Comparison of ENCODE assay signal across 11 mouse cellular contexts in genomic region chr9:14233702-14234373, GRCm38 (mm10). TPM values are rescaled to one million over a fixed set of nuclear protein-coding genes. Genes with fewer than 3 reads are reported as not detected.
DNase-seq lines count a peak whose midpoint lies in the region; ATAC-seq lines count a peak whose summit lies in the region.
"Had no signal": no experiment of that assay in that cellular context is flagged by ENCODE, and none has a peak within 500 bp of the region (broad histone marks: within the 10 kb centered on the region; RNA-seq: fewer than 3 reads in every experiment).

No protein-coding gene starts in this region.

- no peaks in the 10 kb centered on the region for H3K27me3 ChIP-seq in forebrain, embryonic 11.5 days (ENCODE audit: control insufficient read depth, insufficient read depth, low read length)
- no peaks in the 10 kb centered on the region for H3K27me3 ChIP-seq in forebrain, embryonic 15.5 days
- no peaks in the 10 kb centered on the region for H3K27me3 ChIP-seq in intestine, embryonic 15.5 days (replicated peaks)
- no peaks in the 10 kb centered on the region for H3K27me3 ChIP-seq in limb, embryonic 13.5 days

- H3K4me3 ChIP-seq in forebrain, embryonic 11.5 days (ENCODE audit: low read depth, low read length) = no peak overlapping the region
- H3K4me3 ChIP-seq in forebrain, embryonic 15.5 days = no peak overlapping the region
- H3K4me3 ChIP-seq in intestine, embryonic 15.5 days (replicated peaks) = no peak overlapping the region
- H3K4me3 ChIP-seq in limb, embryonic 13.5 days = no peak overlapping the region

- WGBS in forebrain, embryonic 11.5 days = 42% methylated on average over 7 of the region's 7 CpGs
- 43% methylated on average over 7 of the region's 7 CpGs for WGBS in forebrain, embryonic 15.5 days
- WGBS in intestine, embryonic 15.5 days = 27% methylated on average over 7 of the region's 7 CpGs
- 34% methylated on average over 7 of the region's 7 CpGs for WGBS in limb, embryonic 13.5 days

- H3K9ac ChIP-seq in forebrain, embryonic 11.5 days (ENCODE audit: low read length) = no peak overlapping the region
- no peak overlapping the region for H3K9ac ChIP-seq in forebrain, embryonic 15.5 days (replicated peaks)
- H3K9ac ChIP-seq in intestine, embryonic 15.5 days = no peak overlapping the region
- 0 out of 2 replicates have a peak overlapping the region, but pooled peaks have one; percentile 8 for H3K9ac ChIP-seq in limb, embryonic 13.5 days

- no peak overlapping the region for H3K27ac ChIP-seq in forebrain, embryonic 11.5 days (ENCODE audit: low read depth, low read length)
- no peak overlapping the region for H3K27ac ChIP-seq in forebrain, embryonic 15.5 days (replicated peaks)
- peak overlapping the region; percentile 71 for H3K27ac ChIP-seq in intestine, embryonic 15.5 days
- no peak overlapping the region for H3K27ac ChIP-seq in limb, embryonic 13.5 days
- H3K27ac ChIP-seq: macrophage had no signal

- H3K4me1 ChIP-seq in forebrain, embryonic 11.5 days (replicated peaks; ENCODE audit: control insufficient read depth, insufficient read depth, low read length) = no peaks in the 10 kb centered on the region
- no peaks in the 10 kb centered on the region for H3K4me1 ChIP-seq in forebrain, embryonic 15.5 days
- H3K4me1 ChIP-seq in intestine, embryonic 15.5 days (replicated peaks) = peaks cover 14% of the 10 kb centered on the region; the same call in 1 of the 2 replicates
- peaks cover 10% of the 10 kb centered on the region for H3K4me1 ChIP-seq in limb, embryonic 13.5 days

- no peaks in the 10 kb centered on the region for H3K36me3 ChIP-seq in forebrain, embryonic 11.5 days (ENCODE audit: control insufficient read depth, insufficient read depth, low read length)
- no peaks in the 10 kb centered on the region for H3K36me3 ChIP-seq in forebrain, embryonic 15.5 days
- no peaks in the 10 kb centered on the region for H3K36me3 ChIP-seq in intestine, embryonic 15.5 days
- H3K36me3 ChIP-seq in limb, embryonic 13.5 days = no peaks in the 10 kb centered on the region

- no peak for DNase-seq in forebrain, embryonic 11.5 days (ENCODE audit: low spot score)
- peak; percentile 38 for DNase-seq in naive thymus-derived CD4-positive, alpha-beta T cell, adult 2 months (ENCODE audit: low read depth)
- no peak for DNase-seq in heart, adult 9 months (ENCODE audit: low spot score in 2 of 2)
- DNase-seq in urinary bladder, postnatal 4 days (ENCODE audit: low spot score in 2 of 2) = no peak
- no peak for DNase-seq in gastrocnemius, adult 8-10 months (ENCODE audit: low spot score in 2 of 2)
- DNase-seq: cerebellum, adult 8-10 months; right cerebral cortex, adult 18-20 months had no signal

- H3K9me3 ChIP-seq in forebrain, embryonic 11.5 days (ENCODE audit: control insufficient read depth, low read length) = no peaks in the 10 kb centered on the region
- H3K9me3 ChIP-seq in forebrain, embryonic 15.5 days = no peaks in the 10 kb centered on the region
- no peaks in the 10 kb centered on the region for H3K9me3 ChIP-seq in intestine, embryonic 15.5 days
- H3K9me3 ChIP-seq in limb, embryonic 13.5 days = no peaks in the 10 kb centered on the region

- no peak overlapping the region for H3K4me2 ChIP-seq in forebrain, embryonic 11.5 days (ENCODE audit: low read depth, low read length, severe bottlenecking)
- no peak overlapping the region for H3K4me2 ChIP-seq in forebrain, embryonic 15.5 days (replicated peaks)
- peak overlapping the region; percentile 17; the same call in 1 of the 2 replicates for H3K4me2 ChIP-seq in intestine, embryonic 15.5 days (replicated peaks)
- H3K4me2 ChIP-seq in limb, embryonic 13.5 days (replicated peaks) = no peak overlapping the region

- peak; percentile 63; the same call in 1 of the 2 replicates for ATAC-seq in forebrain, embryonic 11.5 days (replicated peaks; ENCODE audit: low FRiP score)
- ATAC-seq in forebrain, embryonic 15.5 days (replicated peaks) = no peak
- ATAC-seq in intestine, embryonic 15.5 days = peak; percentile 96
- ATAC-seq in limb, embryonic 13.5 days (ENCODE audit: low FRiP score, low read depth) = peak; percentile 40; the same call in 1 of the 2 replicates

RNA-seq across cellular contexts. Expression of gene Sesn3, which starts 41.0 kb away (rescaled TPM):
- polyA plus RNA-seq in forebrain, embryonic 11.5 days (2014; fragmentation: Nextera tagmentation; extraction: Ambion mirVana) = 22.9 and 26.6 TPM in 2 replicates
- polyA plus RNA-seq in forebrain, embryonic 15.5 days (2015; fragmentation: Nextera tagmentation; extraction: Ambion mirVana) = 13.3 and 14.4 TPM in 2 replicates
- 13.1 and 16.3 TPM in 2 replicates for polyA plus RNA-seq in intestine, embryonic 15.5 days (2015; fragmentation: Nextera tagmentation; extraction: Ambion mirVana)
- polyA plus RNA-seq in limb, embryonic 13.5 days (2015; fragmentation: Nextera tagmentation; extraction: Ambion mirVana) = 26.6 and 27.9 TPM in 2 replicates
- total RNA-seq in gastrocnemius, adult 8-10 months (2022) = 10 to 100 TPM; 13.9 to 20.4 (median 18.7) TPM
